Mouse (Mus musculus) gastrocnemius, postnatal 36 days (tissue): ENCODE results near the gene Bzw1. TPM values are rescaled to one million over a fixed set of nuclear protein-coding genes. Genes with fewer than 3 reads are reported as not detected.

Experiments used
- DNase-seq, 2 experiments: peaks; one replicate each; pipeline ENCODE4 v3.0.0; 2022
- intact Hi-C: fragments of 180-260 bp; cut with DNase I; formaldehyde crosslinking; loops from one replicate; pipeline ENCODE4 v1.15.1; 2025
- total RNA-seq, 2 experiments: library from RNA; stranded (reverse); gene quantifications; 2 replicates each; pipeline ENCODE4 v1.2.3; 2021

Gene Bzw1
- total RNA-seq, 2 experiments from 2014 or later: 36.8 to 43.1 TPM

GRCm38 (mm10) chr1:58445861-58446260 lies 53.2 kb downstream of the Bzw1 start:
- intact Hi-C loops: no loop called here
- no peak for DNase-seq

DNA sequence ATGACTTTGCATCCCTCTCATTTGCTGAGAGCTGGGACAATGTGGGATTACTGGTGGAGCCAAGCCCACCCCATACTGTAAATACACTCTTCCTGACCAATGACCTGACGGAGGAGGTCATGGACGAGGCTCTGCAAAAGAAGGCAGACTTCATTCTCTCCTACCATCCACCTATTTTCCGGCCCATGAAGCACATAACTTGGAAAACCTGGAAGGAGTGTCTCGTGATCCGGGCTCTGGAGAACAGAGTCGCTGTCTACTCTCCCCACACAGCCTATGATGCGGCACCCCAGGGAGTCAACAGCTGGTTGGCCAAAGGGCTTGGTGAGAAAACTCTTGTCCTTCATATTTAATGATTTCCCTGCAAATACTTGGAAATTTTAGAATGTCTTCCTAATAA lies 55.1 kb downstream of the Bzw1 start:
- DNase-seq: no peak
- intact Hi-C loops: no loop called here

- no peak for DNase-seq
- intact Hi-C loops: no loop called here
Measured at GRCm38 (mm10) chr1:58448396-58448795, 55.7 kb downstream of the Bzw1 start.

DNA sequence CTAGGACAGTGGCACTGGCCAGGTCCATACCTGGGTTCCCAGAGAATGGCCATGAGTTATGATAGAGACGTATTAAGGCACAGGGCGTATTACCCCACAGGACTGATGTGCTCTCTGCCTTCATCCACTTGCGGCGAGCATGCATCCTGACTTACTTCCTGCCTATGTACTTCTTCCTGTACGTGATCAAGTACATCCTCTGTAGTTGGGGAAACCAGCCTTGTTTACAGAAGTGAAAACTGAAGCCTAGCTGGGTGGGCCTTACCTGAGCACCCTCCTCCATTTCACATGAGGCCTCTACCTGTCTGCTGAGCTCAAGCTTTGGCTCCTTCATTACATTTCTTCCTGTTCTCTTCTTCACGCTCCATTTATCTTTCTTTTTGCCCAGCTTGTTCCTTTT lies 61.6 kb downstream of the Bzw1 start:
- DNase-seq: no peak
- intact Hi-C loops: no loop called here

Other genes with a start within 250 kb of the Bzw1 start
- gene Aox4, start 182.5 kb upstream of the Bzw1 start, total RNA-seq: under 1 TPM; 0.05 TPM
- under 1 TPM in 1 of 2 experiments, not detected in 1; 0.13 TPM for gene Aox2, start 114.6 kb upstream of the Bzw1 start, total RNA-seq
- 10 to 100 TPM; 30.6 to 38.9 TPM for gene Clk1, start 31.2 kb downstream of the Bzw1 start, total RNA-seq
- 1 to 10 TPM; 6.9 to 9.5 TPM for gene Nif3l1, start 52.3 kb downstream of the Bzw1 start, total RNA-seq
- gene Ppil3, start 52.6 kb downstream of the Bzw1 start, total RNA-seq: 10 to 100 TPM; 14.8 to 14.9 TPM
- gene Orc2, start 112.2 kb downstream of the Bzw1 start, total RNA-seq: 10 to 100 TPM in 1 of 2 experiments, 1 to 10 TPM in 1; 9.1 to 11.5 TPM
- 10 to 100 TPM in 1 of 2 experiments, 1 to 10 TPM in 1; 8.6 to 10.6 TPM for gene Fam126b, start 193.4 kb downstream of the Bzw1 start, total RNA-seq
- gene Ndufb3, start 193.5 kb downstream of the Bzw1 start, total RNA-seq: 100 to 1,000 TPM; 154 to 170 TPM